Mouse (Mus musculus) G1E (cell line): Measurements from ENCODE around the gene Atf6.

ENCODE experiments used
- CTCF ChIP-seq: IDR thresholded peaks from 2 replicates; pipeline ENCODE4 v1.5.1; 2012; ENCODE audit warnings: low read depth, low read length, inconsistent platforms, mixed read lengths
- GATA1 ChIP-seq: IDR thresholded peaks from 2 replicates; pipeline ENCODE4 v1.6.1; 2012; ENCODE audit warnings: borderline replicate concordance, low read length, inconsistent platforms, mixed read lengths
- TAL1 ChIP-seq: conservative IDR thresholded peaks from 2 replicates; pipeline ENCODE4 v1.6.1; 2012; ENCODE audit warnings: low read depth, low read length, inconsistent platforms, mixed read lengths

DNA sequence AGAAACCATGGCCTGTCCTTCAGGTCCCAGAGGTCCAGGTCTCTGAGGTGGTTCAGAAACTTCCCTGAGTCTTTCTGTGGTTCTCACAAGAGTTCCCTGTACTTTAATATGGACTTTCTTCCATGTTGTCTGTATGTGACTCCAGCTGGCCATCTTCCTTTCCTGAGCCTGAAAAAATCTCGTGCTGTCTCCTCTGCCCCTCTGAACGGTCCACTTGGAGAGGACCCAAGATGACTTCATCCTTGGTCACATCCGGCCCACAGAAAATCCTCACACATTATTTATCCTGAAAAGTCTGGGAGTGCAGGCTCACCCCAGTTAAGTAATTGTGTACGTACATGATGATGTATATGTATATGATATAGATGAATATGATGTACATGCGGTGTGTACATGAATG lies 176.3 kb downstream of the Atf6 start:
- no peak for TF ChIP-seq CTCF
- no peak for TF ChIP-seq GATA1
- TF ChIP-seq TAL1: no peak
